16 mouse cellular contexts compared by ENCODE assay signal in genomic region chr4:46840146-46840545, GRCm38 (mm10).
DNase-seq lines count a peak whose midpoint lies in the region; ATAC-seq lines count a peak whose summit lies in the region.
"Had no signal": no experiment of that assay in that cellular context is flagged by ENCODE, and none has a peak within 500 bp of the region (broad histone marks: within the 10 kb centered on the region; RNA-seq: fewer than 3 reads in every experiment).

No protein-coding gene starts in this region.

- no peak for ATAC-seq in erythroblast, adult 5-6 weeks (replicated peaks; ENCODE audit: low FRiP score, poor library complexity, severe bottlenecking)
- ATAC-seq: activated CD4-positive, CD25-positive, alpha-beta regulatory T cell, adult 4 months; forebrain, embryonic 15.5 days; hindbrain, postnatal 0 days; Patski had no signal

- peak; percentile 74 for DNase-seq in cerebellum, adult 11-12 months
- no peak for DNase-seq in cerebellum, postnatal 4 days (ENCODE audit: low spot score in 2 of 2)
- DNase-seq in cerebellum, adult 18-20 months: peak; percentile 54 to 58
- peak; percentile 77 for DNase-seq in cerebellum, adult 9-11 months
- peak; percentile 59 to 64 for DNase-seq in cerebellum, postnatal 36 days
- DNase-seq in MN1 (ENCODE audit: low spot score): no peak
- DNase-seq: adrenal gland, postnatal 14 days; gastrocnemius, postnatal 36 days; heart, adult 11 months; heart, postnatal 36 days; kidney, adult 11 months had no signal

Comparison
In these comparisons a context has a peak if more than half of its experiments do, and no peak if none do; other contexts are left out.
1. DNase-seq: peak in cerebellum, adult 11-12 months (single experiment), cerebellum, adult 18-20 months (2 of 2), cerebellum, adult 9-11 months (single experiment) and cerebellum, postnatal 36 days (2 of 2); none in cerebellum, postnatal 4 days (0 of 2) and MN1 (single experiment).